Mouse (Mus musculus) lung, embryonic 14.5 days (tissue): Measurements from ENCODE around the gene Lrrc9. TPM values are rescaled to one million over a fixed set of nuclear protein-coding genes. Genes with fewer than 3 reads are reported as not detected.

Experiments used
- ATAC-seq: fragments of 200-750 bp; cut with Nextera tagmentation; 2 replicates; pipeline ENCODE4 v1.8.0; 2017; ENCODE audit warnings: mild to moderate bottlenecking, moderate TSS enrichment, moderate library complexity; ENCODE audit not compliant: insufficient read depth
- DNase-seq: peaks from one replicate; pipeline ENCODE4 v3.0.0-alpha.2; 2015
- H3K27ac ChIP-seq: fragments of 300-500 bp; sonication (generic); 2 replicates; pipeline ENCODE4 v1.5.1; 2014; ENCODE audit warnings: low read depth, mild to moderate bottlenecking, moderate library complexity
- H3K27me3 ChIP-seq: fragments of 300-500 bp; sonication (generic); 2 replicates; pipeline ENCODE4 v1.6.1; 2014; ENCODE audit warnings: low read length, control low read depth; ENCODE audit not compliant: insufficient read depth
- H3K36me3 ChIP-seq: fragments of 300-500 bp; sonication (generic); 2 replicates; pipeline ENCODE4 v1.6.1; 2014; ENCODE audit warnings: control low read depth; ENCODE audit not compliant: insufficient read depth
- H3K4me1 ChIP-seq: fragments of 300-500 bp; sonication (generic); 2 replicates; pipeline ENCODE4 v1.6.1; 2014; ENCODE audit warnings: antibody characterized with exemption, control low read depth; ENCODE audit not compliant: insufficient read depth
- H3K4me2 ChIP-seq: fragments of 300-500 bp; sonication (generic); 2 replicates; pipeline ENCODE4 v1.6.1; 2014; ENCODE audit warnings: mild to moderate bottlenecking
- H3K4me3 ChIP-seq: fragments of 300-500 bp; sonication (generic); 2 replicates; pipeline ENCODE4 v1.5.1; 2014; ENCODE audit warnings: low read depth, low read length
- H3K9ac ChIP-seq: fragments of 300-500 bp; sonication (generic); 2 replicates; pipeline ENCODE4 v1.6.1; 2014
- H3K9me3 ChIP-seq: fragments of 300-500 bp; sonication (generic); 2 replicates; pipeline ENCODE4 v1.6.1; 2016; ENCODE audit warnings: low read depth, low read length, control low read depth
- CTCF ChIP-seq: IDR thresholded peaks from 2 replicates; pipeline ENCODE4 v1.5.1; 2016; ENCODE audit warnings: antibody characterized with exemption, low read depth
- WGBS: fragments of 180-500 bp; shearing (Covaris S2); extraction: QIAGEN DNeasy Blood & Tissue Kit; methylation state at CpG from one replicate; pipeline ENCODE4 v1.1.7; 2014; 5-methylcytosine and 5-hydroxymethylcytosine counted together
- polyA plus RNA-seq: library from polyadenylated mRNA; unstranded; fragments of >200 nt; fragmentation: Nextera tagmentation; extraction: Ambion mirVana; gene quantifications from 2 replicates; pipeline ENCODE4 v1.2.1, GENCODE M21; 2014

The Lrrc9 gene
- polyA plus RNA-seq, 1 experiment from 2014 or later = 0.29 TPM

GRCm38 (mm10) chr12:72476773-72477450 is 35.2 kb downstream of the Lrrc9 start:
- H3K27me3 ChIP-seq = no peaks in the 10 kb centered on the region
- H3K9me3 ChIP-seq = no peaks in the 10 kb centered on the region
- TF ChIP-seq CTCF = no peak
- H3K4me2 ChIP-seq = no peak overlapping the region
- no peak for DNase-seq
- ATAC-seq = no peak
- H3K36me3 ChIP-seq = no peaks in the 10 kb centered on the region
- 58% methylated on average over 2 of the region's 2 CpGs for WGBS
- no peak overlapping the region for H3K9ac ChIP-seq
- no peaks in the 10 kb centered on the region for H3K4me1 ChIP-seq
- no peak overlapping the region for H3K4me3 ChIP-seq
- H3K27ac ChIP-seq = no peak overlapping the region

GRCm38 (mm10) chr12:72482226-72482625 is 40.6 kb downstream of the Lrrc9 start:
- no peaks in the 10 kb centered on the region for H3K4me1 ChIP-seq
- DNase-seq (no peak), ATAC-seq (no peak)
- no peaks in the 10 kb centered on the region for H3K36me3 ChIP-seq
- no peaks in the 10 kb centered on the region for H3K9me3 ChIP-seq
- no peak for TF ChIP-seq CTCF
- no peak overlapping the region for H3K27ac ChIP-seq
- H3K4me3 ChIP-seq = no peak overlapping the region
- no peaks in the 10 kb centered on the region for H3K27me3 ChIP-seq
- H3K9ac ChIP-seq = no peak overlapping the region
- no peak overlapping the region for H3K4me2 ChIP-seq

GRCm38 (mm10) chr12:72484872-72485271 is 43.2 kb downstream of the Lrrc9 start:
- TF ChIP-seq CTCF = no peak
- Histone ChIP-seq H3K4me1 (no peaks in the 10 kb centered on the region), H3K4me2 (no peak overlapping the region), H3K27ac (no peak overlapping the region), H3K36me3 (no peaks in the 10 kb centered on the region), H3K4me3 (no peak overlapping the region), H3K27me3 (no peaks in the 10 kb centered on the region), H3K9ac (no peak overlapping the region), H3K9me3 (no peaks in the 10 kb centered on the region)
- ATAC-seq (no peak), DNase-seq (peak; percentile 47)

GRCm38 (mm10) chr12:72487498-72487897 is 45.8 kb downstream of the Lrrc9 start:
- no peaks in the 10 kb centered on the region for H3K36me3 ChIP-seq
- no peak overlapping the region for H3K27ac ChIP-seq
- no peak for TF ChIP-seq CTCF
- no peaks in the 10 kb centered on the region for H3K9me3 ChIP-seq
- H3K4me2 ChIP-seq = no peak overlapping the region
- H3K27me3 ChIP-seq = no peaks in the 10 kb centered on the region
- no peak overlapping the region for H3K4me3 ChIP-seq
- no peak for DNase-seq
- no peaks in the 10 kb centered on the region for H3K4me1 ChIP-seq
- 62% methylated on average over 3 of the region's 3 CpGs for WGBS
- H3K9ac ChIP-seq = no peak overlapping the region
- ATAC-seq = no peak

GRCm38 (mm10) chr12:72489995-72490394 is 48.3 kb downstream of the Lrrc9 start:
- H3K27ac ChIP-seq = no peak overlapping the region
- peak; percentile 53 for DNase-seq
- H3K36me3 ChIP-seq = no peaks in the 10 kb centered on the region
- no peaks in the 10 kb centered on the region for H3K9me3 ChIP-seq
- H3K4me3 ChIP-seq = no peak overlapping the region
- no peak overlapping the region for H3K4me2 ChIP-seq
- no peaks in the 10 kb centered on the region for H3K27me3 ChIP-seq
- TF ChIP-seq CTCF = no peak
- no peak for ATAC-seq
- WGBS = 66% methylated on average over 3 of the region's 3 CpGs
- no peak overlapping the region for H3K9ac ChIP-seq
- H3K4me1 ChIP-seq = no peaks in the 10 kb centered on the region

- Histone ChIP-seq H3K27ac (peak overlapping the region; percentile 9; the same call in 1 of the 2 replicates), H3K4me2 (no peak overlapping the region), H3K9ac (no peak overlapping the region), H3K4me1 (no peaks in the 10 kb centered on the region), H3K4me3 (no peak overlapping the region), H3K27me3 (no peaks in the 10 kb centered on the region), H3K36me3 (no peaks in the 10 kb centered on the region), H3K9me3 (no peaks in the 10 kb centered on the region)
- WGBS = 34% methylated on average over 3 of the region's 3 CpGs
- peak; percentile 15 for DNase-seq
- TF ChIP-seq CTCF = no peak
- no peak; the same call in 1 of the 2 replicates for ATAC-seq
Observed at GRCm38 (mm10) chr12:72491063-72491719, 49.5 kb downstream of the Lrrc9 start.

GRCm38 (mm10) chr12:72496866-72497600 is 55.4 kb downstream of the Lrrc9 start:
- H3K9ac ChIP-seq = no peak overlapping the region
- no peaks in the 10 kb centered on the region for H3K9me3 ChIP-seq
- H3K4me3 ChIP-seq = no peak overlapping the region
- no peak overlapping the region for H3K27ac ChIP-seq
- H3K4me2 ChIP-seq = no peak overlapping the region
- no peaks in the 10 kb centered on the region for H3K27me3 ChIP-seq
- no peaks in the 10 kb centered on the region for H3K36me3 ChIP-seq
- no peak for ATAC-seq
- DNase-seq = no peak
- H3K4me1 ChIP-seq = no peaks in the 10 kb centered on the region
- WGBS = 69% methylated on average over 12 of the region's 12 CpGs
- no peak for TF ChIP-seq CTCF
